Mouse (Mus musculus): ENCODE measurements around the gene Nuak1. TPM values are rescaled to one million over a fixed set of nuclear protein-coding genes. Genes with fewer than 3 reads are reported as not detected.
A peak's percentile ranks its signal among the peaks of the same experiment; 100 is the strongest.

The Nuak1 gene
- polyA plus RNA-seq, 1 experiment = 25.9 TPM

DNA sequence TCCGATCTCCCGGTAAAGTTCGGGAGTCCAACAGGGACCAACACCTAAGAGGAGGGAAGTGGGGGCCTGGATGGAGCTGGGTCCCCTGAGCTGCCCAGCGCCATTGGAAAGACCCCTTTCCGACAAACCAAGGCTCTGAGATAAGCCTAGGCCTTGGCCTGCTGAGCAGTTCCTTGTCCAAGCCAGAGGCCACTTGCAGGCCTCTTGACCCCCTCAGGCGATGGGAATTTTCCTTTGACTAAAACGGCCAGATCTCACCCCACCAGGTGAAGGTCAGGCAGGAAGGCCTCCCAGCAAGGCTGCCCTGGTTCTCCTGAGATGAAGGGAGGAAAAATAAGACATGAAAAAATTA, 1.0 kb upstream of the Nuak1 start:
- Histone ChIP-seq H3K4me1 (ENCODE audit: control insufficient read depth, insufficient read depth, low read length) (peaks cover 2% of the 10 kb centered on the region), H3K27ac (ENCODE audit: insufficient read depth, low read length) (no peak overlapping the region; the same call in 1 of the 2 replicates)

GRCm38 (mm10) chr10:84440181-84440540, 236 bp downstream of the Nuak1 start:
- peak overlapping the region; percentile 89 for H3K9ac ChIP-seq (ENCODE audit: low read depth, poor library complexity, severe bottlenecking)
- no peaks in the 10 kb centered on the region for H3K27me3 ChIP-seq (ENCODE audit: control insufficient read depth, insufficient read depth, low read length, poor library complexity, severe bottlenecking)
- H3K27ac ChIP-seq (ENCODE audit: insufficient read depth, low read length) = no peak overlapping the region
- H3K4me1 ChIP-seq (ENCODE audit: control insufficient read depth, insufficient read depth, low read length) = no peaks in the 10 kb centered on the region
- no peak for TF ChIP-seq POLR2A (IDR thresholded peaks at IDR 0.05; ENCODE audit: insufficient read depth, low read length)
- no peak for TF ChIP-seq CTCF (IDR thresholded peaks at IDR 0.05; ENCODE audit: low read depth, low read length)
- no peak for TF ChIP-seq EP300 (IDR thresholded peaks at IDR 0.05; ENCODE audit: insufficient read depth, low read depth, low read length)
- no peaks in the 10 kb centered on the region for H3K36me3 ChIP-seq (ENCODE audit: control insufficient read depth, insufficient read depth, low read length, poor library complexity, severe bottlenecking)
- H3K9me3 ChIP-seq (replicated peaks; ENCODE audit: control insufficient read depth, insufficient read depth, low read length, poor library complexity, severe bottlenecking) = no peaks in the 10 kb centered on the region
- peak overlapping the region; percentile 80 for H3K4me3 ChIP-seq (ENCODE audit: low read depth, low read length)

More for the DNA sequence above, 1.0 kb upstream of the Nuak1 start:
- no peaks in the 10 kb centered on the region for H3K36me3 ChIP-seq (ENCODE audit: control insufficient read depth, insufficient read depth, low read length, poor library complexity, severe bottlenecking)
- TF ChIP-seq CTCF (IDR thresholded peaks at IDR 0.05; ENCODE audit: low read depth, low read length) (no peak), EP300 (IDR thresholded peaks at IDR 0.05; ENCODE audit: insufficient read depth, low read depth, low read length) (no peak), POLR2A (IDR thresholded peaks at IDR 0.05; ENCODE audit: insufficient read depth, low read length) (no peak)
- peak overlapping the region; percentile 89 for H3K9ac ChIP-seq (ENCODE audit: low read depth, poor library complexity, severe bottlenecking)
- H3K4me3 ChIP-seq (ENCODE audit: low read depth, low read length) = peak overlapping the region; percentile 80
- H3K9me3 ChIP-seq (replicated peaks; ENCODE audit: control insufficient read depth, insufficient read depth, low read length, poor library complexity, severe bottlenecking) = no peaks in the 10 kb centered on the region
- no peaks in the 10 kb centered on the region for H3K27me3 ChIP-seq (ENCODE audit: control insufficient read depth, insufficient read depth, low read length, poor library complexity, severe bottlenecking)

- H3K4me1 ChIP-seq (ENCODE audit: control insufficient read depth, insufficient read depth, low read length) = no peaks in the 10 kb centered on the region
- no peaks in the 10 kb centered on the region for H3K27me3 ChIP-seq (ENCODE audit: control insufficient read depth, insufficient read depth, low read length, poor library complexity, severe bottlenecking)
- TF ChIP-seq EP300 (IDR thresholded peaks at IDR 0.05; ENCODE audit: insufficient read depth, low read depth, low read length) (no peak), POLR2A (IDR thresholded peaks at IDR 0.05; ENCODE audit: insufficient read depth, low read length) (no peak), CTCF (IDR thresholded peaks at IDR 0.05; ENCODE audit: low read depth, low read length) (no peak)
- H3K9ac ChIP-seq (ENCODE audit: low read depth, poor library complexity, severe bottlenecking) = no peak overlapping the region
- no peak overlapping the region for H3K27ac ChIP-seq (ENCODE audit: insufficient read depth, low read length)
- no peaks in the 10 kb centered on the region for H3K9me3 ChIP-seq (replicated peaks; ENCODE audit: control insufficient read depth, insufficient read depth, low read length, poor library complexity, severe bottlenecking)
- H3K36me3 ChIP-seq (ENCODE audit: control insufficient read depth, insufficient read depth, low read length, poor library complexity, severe bottlenecking) = no peaks in the 10 kb centered on the region
- no peak overlapping the region; the same call in 1 of the 2 replicates for H3K4me3 ChIP-seq (ENCODE audit: low read depth, low read length)
Measured at GRCm38 (mm10) chr10:84439228-84439596, 1.2 kb downstream of the Nuak1 start.

DNA sequence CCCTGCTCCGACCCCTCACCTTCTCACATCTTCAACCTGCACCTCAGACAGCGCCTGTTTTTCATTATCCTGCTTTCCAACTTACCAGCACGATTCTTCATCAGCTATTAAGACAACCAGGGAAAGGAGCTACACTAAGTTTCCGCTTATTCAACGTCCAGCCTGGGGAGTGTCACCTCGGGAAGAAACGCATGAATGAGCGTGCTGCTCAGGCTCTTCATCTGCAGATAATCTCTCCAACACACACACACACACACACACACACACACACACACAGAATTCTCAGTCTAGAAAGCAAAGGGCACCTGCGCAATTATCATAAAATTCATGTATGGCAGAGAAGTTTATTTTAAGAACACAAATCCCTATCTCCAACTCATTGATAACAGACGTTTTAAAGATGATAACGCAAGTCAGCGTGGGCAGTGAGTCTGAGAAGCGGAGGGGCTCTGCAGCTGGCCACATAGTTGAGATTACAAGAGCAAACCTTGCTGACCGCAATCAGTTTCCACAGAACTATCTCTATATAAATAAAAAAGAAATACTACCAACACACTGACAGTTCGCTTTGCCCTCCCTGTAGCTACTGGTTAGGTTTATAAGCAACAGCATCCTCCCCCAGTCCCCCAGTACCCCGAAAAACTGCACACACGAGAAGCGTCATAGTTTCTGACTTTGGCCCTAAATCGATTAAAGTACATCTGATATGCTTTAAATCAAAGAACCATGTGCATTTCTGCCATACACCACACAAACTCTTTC, 1.8 kb downstream of the Nuak1 start:
- Histone ChIP-seq H3K27ac (ENCODE audit: insufficient read depth, low read length) (no peak overlapping the region), H3K4me3 (ENCODE audit: low read depth, low read length) (no peak overlapping the region), H3K36me3 (ENCODE audit: control insufficient read depth, insufficient read depth, low read length, poor library complexity, severe bottlenecking) (no peaks in the 10 kb centered on the region), H3K4me1 (ENCODE audit: control insufficient read depth, insufficient read depth, low read length) (no peaks in the 10 kb centered on the region), H3K9ac (ENCODE audit: low read depth, poor library complexity, severe bottlenecking) (no peak overlapping the region), H3K9me3 (replicated peaks; ENCODE audit: control insufficient read depth, insufficient read depth, low read length, poor library complexity, severe bottlenecking) (no peaks in the 10 kb centered on the region), H3K27me3 (ENCODE audit: control insufficient read depth, insufficient read depth, low read length, poor library complexity, severe bottlenecking) (no peaks in the 10 kb centered on the region)
- TF ChIP-seq EP300 (IDR thresholded peaks at IDR 0.05; ENCODE audit: insufficient read depth, low read depth, low read length) (no peak), POLR2A (IDR thresholded peaks at IDR 0.05; ENCODE audit: insufficient read depth, low read length) (no peak), CTCF (IDR thresholded peaks at IDR 0.05; ENCODE audit: low read depth, low read length) (no peak)

GRCm38 (mm10) chr10:84438049-84438422, 2.4 kb downstream of the Nuak1 start:
- Histone ChIP-seq H3K4me3 (ENCODE audit: low read depth, low read length) (no peak overlapping the region), H3K36me3 (ENCODE audit: control insufficient read depth, insufficient read depth, low read length, poor library complexity, severe bottlenecking) (no peaks in the 10 kb centered on the region), H3K27me3 (ENCODE audit: control insufficient read depth, insufficient read depth, low read length, poor library complexity, severe bottlenecking) (no peaks in the 10 kb centered on the region), H3K9ac (ENCODE audit: low read depth, poor library complexity, severe bottlenecking) (no peak overlapping the region), H3K4me1 (ENCODE audit: control insufficient read depth, insufficient read depth, low read length) (no peaks in the 10 kb centered on the region), H3K27ac (ENCODE audit: insufficient read depth, low read length) (no peak overlapping the region), H3K9me3 (replicated peaks; ENCODE audit: control insufficient read depth, insufficient read depth, low read length, poor library complexity, severe bottlenecking) (no peaks in the 10 kb centered on the region)
- TF ChIP-seq POLR2A (IDR thresholded peaks at IDR 0.05; ENCODE audit: insufficient read depth, low read length) (no peak), EP300 (IDR thresholded peaks at IDR 0.05; ENCODE audit: insufficient read depth, low read depth, low read length) (0 out of 2 replicates have a peak, but pooled peaks have one; percentile 47), CTCF (IDR thresholded peaks at IDR 0.05; ENCODE audit: low read depth, low read length) (peak; percentile 88)

Measured in ES-Bruce4 (cell line).